Mouse (Mus musculus) T-helper 2 cell (primary cell): ENCODE results near the gene Rnd1.

Experiments
- in situ Hi-C: fragments of 300-600 bp; cut with MboI, MseI; formaldehyde crosslinking; loops from one replicate; pipeline ENCODE4 v1.15.1; 2025; ENCODE audit warnings: high pct_unique_total_duplicates

Gene Rnd1

GRCm38 (mm10) chr15:98680660-98681059 lies 3.4 kb upstream of the Rnd1 start:
- in situ Hi-C loops, result no loop called here

GRCm38 (mm10) chr15:98677977-98678376 lies 716 bp upstream of the Rnd1 start:
- in situ Hi-C loops, result no loop called here

DNA sequence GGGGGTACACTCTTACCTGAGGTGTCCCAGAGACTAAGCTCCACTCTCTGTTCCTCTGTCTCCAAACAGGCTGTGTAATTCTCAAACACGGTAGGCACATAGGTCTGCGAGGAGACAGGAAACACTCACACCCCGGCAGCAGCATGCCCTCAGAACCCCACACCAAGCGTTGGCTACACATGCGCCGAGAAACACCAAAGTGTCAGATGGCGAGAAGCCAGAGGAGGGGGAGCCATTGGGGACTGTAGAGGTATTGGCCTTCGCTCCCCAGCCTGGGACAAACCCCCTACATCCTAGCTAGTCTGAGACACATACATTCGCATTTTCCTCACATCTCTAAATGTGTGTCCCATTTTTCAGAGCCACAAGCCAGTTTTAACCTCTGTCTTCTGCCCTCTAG lies 790 bp downstream of the Rnd1 start:
- in situ Hi-C loops, result no loop called here

DNA sequence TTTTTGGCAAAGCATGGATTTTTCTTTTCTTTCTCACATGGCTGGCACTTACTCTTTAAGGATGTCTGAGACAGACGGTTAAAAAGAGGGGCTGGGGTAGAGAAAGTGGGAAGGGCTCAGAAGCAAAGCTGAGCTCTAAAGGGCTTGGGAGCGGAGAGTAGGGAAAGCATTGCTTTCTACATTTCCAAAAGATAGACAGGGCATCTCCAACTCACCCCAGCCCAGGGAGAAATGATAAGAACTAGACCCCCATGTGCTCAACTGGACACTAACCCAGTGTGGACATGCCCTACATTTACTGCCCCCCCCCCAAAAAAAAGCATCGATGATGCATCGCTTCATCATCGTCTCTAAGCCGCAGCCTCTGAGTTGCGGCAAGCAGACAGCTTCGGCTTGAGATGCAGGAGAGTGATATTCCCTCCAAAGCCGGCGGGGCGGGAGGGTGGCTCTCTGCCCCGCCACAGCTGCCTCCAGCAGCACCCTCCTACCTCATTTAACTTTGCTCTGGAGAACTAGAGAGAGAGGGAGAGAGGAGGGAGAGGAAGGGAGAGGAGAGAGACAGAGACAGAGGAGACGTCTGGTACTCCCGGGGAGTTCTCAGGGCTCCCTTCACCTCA lies 1.5 kb downstream of the Rnd1 start:
- in situ Hi-C loops, result no loop called here

GRCm38 (mm10) chr15:98674994-98675545 lies 2.2 kb downstream of the Rnd1 start:
- in situ Hi-C loops, result no loop called here

- in situ Hi-C loops, result no loop called here
These were observed 2.8 kb downstream of the Rnd1 start for GRCm38 (mm10) chr15:98674284-98674993.

DNA sequence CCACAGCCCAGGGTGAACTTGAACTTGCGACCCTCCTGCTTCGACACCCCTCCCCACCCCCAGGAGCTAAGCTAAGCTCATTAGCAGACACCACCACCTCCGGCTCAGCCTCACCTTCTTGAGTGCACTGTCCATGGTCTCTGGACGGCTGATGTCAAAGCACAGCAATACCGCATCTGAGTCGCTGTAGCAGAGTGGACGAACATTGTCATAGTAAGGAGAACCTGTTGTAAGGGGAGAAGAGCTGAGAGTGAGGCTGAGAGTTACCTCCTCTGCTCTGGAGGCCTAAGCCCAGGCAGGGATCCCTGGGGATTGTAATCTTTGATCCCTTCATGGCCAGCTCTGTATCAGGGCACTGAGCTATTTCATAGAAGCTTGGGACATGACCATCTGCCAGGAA lies 3.5 kb downstream of the Rnd1 start:
- in situ Hi-C loops, result no loop called here

- in situ Hi-C loops, result no loop called here
These were observed 4.7 kb downstream of the Rnd1 start for GRCm38 (mm10) chr15:98672592-98672991.

- in situ Hi-C loops, result no loop called here
These were observed 13.0 kb downstream of the Rnd1 start for GRCm38 (mm10) chr15:98664042-98664907.

DNA sequence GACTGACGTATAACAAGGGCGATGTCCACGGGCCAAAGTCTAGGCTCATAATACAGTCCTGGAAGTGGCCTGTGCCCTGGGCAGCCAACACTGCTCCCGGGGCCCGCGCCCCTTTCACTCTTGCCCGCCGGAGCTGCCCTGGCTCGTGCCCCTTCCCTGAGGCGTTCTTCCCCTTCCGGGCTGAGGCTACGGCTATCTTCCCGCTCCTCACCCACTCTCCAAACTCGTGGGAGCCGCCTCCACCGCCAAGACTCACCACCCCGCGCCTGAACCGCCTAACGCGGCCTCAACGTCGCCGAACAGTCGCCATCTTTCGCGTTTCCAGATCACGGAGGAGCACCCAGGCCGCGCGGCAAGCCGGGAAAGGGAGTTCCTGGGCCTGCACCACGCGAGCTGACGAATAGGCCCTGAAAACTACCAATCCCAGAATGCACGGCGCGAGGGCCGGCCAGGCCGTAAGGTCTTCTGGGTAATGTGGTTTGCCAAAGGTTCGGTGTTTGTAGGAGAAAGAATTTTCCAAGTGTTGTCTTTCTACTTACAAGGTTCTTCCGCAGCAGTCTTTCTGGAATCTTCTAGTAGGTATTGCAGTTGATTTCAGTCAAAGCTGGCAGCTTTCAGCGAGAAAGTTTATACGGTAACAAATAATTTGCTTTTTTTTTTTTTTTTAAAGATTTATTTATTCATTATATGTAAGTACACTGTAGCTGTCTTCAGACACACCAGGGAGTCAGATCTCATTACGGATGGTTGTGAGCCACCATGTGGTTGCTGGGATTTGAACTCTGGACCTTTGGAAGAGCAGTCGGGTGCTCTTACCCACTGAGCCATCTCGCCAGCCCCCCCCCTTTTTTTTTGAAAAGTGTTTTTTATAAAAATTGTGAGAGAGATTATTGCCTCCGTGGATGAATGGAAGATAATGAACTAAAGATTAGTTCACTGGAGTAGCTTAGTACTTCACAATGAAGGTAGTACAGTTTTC lies 14.4 kb downstream of the Rnd1 start, which contains the start of gene Ddx23:
TSS of gene Ddx23 (minus strand) at position 328 of the 979 bp plus-strand sequence.
- in situ Hi-C loops, result no loop called here

- in situ Hi-C loops, result no loop called here
These were observed 15.1 kb downstream of the Rnd1 start for GRCm38 (mm10) chr15:98662198-98662566.

- in situ Hi-C loops, result loop anchor here (5.0 kb wide), 1 partner anchor 80 kb away; no protein-coding TSS in a partner anchor
These were observed 20.1 kb downstream of the Rnd1 start for GRCm38 (mm10) chr15:98656982-98657751.

DNA sequence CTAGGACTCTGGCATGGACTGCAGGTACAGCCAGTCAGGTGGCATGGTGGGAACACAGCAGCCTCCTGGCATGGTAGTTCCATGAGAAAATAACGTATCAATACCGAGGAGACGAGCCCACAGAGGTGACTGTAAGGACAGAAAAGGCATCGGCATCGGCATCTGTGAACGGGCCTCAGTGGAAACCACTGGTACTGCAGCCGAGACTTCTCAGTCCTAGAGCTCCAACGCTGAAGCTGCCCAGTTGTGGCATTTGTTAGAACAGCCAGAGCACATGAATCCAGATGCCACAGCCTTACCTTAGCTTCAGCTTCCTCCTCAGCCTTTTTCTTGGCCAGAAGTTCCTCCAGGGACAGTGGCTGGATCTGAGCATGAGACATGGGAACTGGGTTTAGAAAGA lies 25.1 kb downstream of the Rnd1 start:
- in situ Hi-C loops, result no loop called here

DNA sequence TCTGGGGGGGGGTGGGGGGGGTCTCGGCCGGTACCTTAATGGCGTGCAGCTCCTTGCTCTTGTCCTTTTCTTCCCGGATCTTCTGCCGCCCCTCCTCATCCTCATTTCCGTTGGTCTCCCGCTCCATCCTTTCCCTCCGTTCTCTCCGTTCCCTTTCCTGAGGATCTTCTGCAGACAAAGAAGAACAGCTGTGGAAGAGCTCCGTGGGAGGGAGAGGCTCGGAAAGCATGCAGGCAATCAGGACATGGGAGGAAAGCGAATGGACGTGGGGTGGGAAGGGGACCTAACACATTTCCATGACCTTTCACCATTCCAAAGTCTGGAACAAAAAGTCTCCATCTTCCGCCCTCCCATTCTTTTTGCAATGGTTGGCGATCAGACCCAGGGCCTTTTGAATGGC lies 25.8 kb downstream of the Rnd1 start:
- in situ Hi-C loops, result no loop called here

- in situ Hi-C loops, result no loop called here
These were observed 29.2 kb downstream of the Rnd1 start for GRCm38 (mm10) chr15:98648071-98648470.

DNA sequence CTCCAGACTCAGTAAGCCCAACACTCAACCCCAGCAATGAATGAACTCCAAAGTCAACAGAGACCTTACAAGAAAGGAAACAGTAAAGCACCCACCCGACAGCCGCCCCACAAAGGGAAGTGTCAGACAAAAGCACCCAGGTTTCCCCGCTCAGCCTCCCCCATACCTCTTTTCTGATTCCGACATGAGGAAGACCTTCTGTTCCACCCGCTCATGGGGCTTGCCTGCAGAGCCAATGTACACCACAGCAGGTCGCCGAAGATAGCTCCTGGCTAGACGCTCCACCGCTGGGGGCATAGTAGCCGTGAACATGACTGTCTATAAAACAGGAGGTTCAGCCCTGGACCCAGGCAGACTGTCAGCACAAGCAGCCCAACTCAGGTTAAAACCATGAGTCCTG lies 30.0 kb downstream of the Rnd1 start:
- in situ Hi-C loops, result no loop called here

DNA sequence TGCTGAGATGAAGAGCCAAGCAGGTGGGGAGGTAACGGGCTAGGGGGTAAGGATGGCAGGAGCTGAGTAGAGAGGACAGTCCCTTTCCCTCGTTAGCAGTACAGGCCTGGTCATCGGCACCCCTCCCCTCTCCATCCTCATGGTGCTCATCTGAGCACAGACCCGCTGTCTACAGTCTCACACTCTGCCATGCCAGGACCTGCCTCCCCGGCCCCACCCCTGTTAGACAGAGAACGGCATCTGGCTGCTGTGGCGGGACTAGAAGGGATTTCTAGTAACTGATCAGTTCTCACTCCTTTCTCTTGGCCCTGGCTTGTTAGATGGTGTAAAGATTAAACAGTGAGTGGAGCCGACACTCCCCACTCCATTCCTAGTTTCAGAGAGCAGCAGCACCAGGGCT lies 30.5 kb downstream of the Rnd1 start:
- in situ Hi-C loops, result no loop called here

DNA sequence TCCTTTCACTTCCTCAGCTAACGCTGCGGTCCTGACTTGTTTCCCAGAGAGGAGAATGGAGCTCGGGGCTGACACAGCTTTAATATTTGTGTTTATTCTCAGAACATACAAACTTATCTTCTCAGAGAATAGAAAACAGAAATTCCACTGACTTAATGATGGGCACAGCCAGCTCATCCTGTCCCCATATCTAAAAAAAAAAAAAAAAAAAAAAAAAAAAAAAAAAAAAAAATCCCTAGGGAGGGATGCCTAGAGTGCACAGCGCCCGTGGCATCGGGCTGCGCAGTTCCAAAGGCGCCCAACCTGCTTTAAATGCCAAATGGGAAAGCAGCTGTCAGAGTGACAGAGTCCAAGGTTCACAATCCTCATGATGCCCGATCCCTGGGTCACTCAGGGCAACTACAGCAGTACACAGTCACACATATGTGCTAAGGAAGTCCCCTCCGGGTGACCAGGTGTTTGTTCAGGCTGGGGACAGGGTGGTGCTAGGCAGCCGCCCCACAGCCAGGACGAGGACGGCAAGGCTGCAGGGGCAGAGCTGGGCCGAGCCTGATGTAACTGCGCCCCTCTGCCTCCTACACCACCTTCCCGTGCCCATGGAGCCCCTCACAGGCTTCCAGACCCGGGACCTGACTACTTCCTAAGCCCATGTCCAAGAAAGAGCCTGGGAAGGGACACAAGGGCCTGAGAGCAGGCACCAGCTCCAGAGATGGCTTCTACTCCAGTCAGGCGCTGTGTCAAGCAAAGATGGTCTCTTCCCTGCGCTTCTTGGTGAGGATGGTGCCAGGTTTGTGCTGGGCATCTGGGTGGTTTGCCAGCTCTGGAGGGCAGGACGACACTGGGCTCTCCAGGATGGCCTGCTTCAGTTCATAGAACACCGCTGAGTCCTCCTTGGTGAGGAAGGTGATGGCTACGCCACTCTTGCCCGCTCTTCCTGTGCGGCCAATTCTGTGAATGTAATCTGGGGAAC lies 31.9 kb downstream of the Rnd1 start:
- in situ Hi-C loops, result no loop called here

- in situ Hi-C loops, result loop anchor here (5.0 kb wide), 1 partner anchor 63 kb away; the partner anchor contains the start of gene Ccdc65
These were observed 32.9 kb downstream of the Rnd1 start for GRCm38 (mm10) chr15:98644406-98644805.
